In the genomic region with DNA sequence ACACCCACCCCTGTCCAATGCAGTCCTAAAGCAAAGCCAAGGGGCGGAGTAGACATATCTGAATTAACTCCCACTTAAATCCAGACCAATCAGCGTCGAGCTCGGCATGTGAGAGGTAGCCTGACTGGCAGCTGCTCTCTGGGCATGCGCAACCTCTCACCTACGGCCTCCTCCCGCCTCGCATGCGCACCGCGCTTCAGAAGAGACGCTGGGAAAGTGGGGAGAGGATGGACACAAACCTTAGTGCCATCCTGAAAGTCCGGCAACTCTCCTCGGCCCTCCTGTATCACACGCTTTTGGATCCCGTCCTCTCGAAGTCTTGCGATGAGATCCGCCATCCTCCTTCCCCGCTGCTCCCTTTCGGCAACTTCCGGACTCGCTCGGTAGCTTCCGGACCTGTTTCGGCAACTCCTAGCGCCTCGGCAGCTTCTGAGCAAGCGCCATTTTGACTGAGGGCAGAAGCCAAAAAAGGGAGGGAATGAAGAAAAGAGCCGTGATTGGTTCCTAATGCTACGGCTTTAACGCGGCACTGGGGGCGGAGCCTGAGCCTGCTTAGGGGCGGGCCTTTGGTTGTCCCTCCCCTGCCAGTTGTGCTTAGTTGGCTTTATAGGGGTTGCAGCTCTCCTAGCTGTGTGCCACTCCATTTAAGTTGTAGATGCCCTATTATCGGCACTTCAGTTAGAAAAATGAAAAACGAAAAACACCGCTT, we compare ENCODE assay signal across 8 mouse cellular contexts. TPM values are rescaled to one million over a fixed set of nuclear protein-coding genes. Genes with fewer than 3 reads are reported as not detected.
DNase-seq lines count a peak whose midpoint lies in the region; ATAC-seq lines count a peak whose summit lies in the region.

No protein-coding gene starts in this region.

- peak; percentile 75 for ATAC-seq in megakaryocyte progenitor cell, adult 5-6 weeks (replicated peaks; ENCODE audit: poor library complexity)

- peak; percentile 100 for DNase-seq in adipocyte (ENCODE audit: low spot score)
- peak; percentile 98 for DNase-seq in embryo, embryonic 10 days (ENCODE audit: low spot score)
- DNase-seq in gastrocnemius, postnatal 10 days: peak; percentile 99
- DNase-seq in induced T-regulatory cell, adult 2 months (ENCODE audit: low read depth): peak; percentile 99
- peak; percentile 96 to 98 for DNase-seq in left cerebral cortex, adult 9 months (ENCODE audit: low spot score in 2 of 2)
- DNase-seq in right cerebral cortex, postnatal 14 days: peak; percentile 98
- DNase-seq in urinary bladder, postnatal 36 days (ENCODE audit: low spot score in 2 of 2): peak; percentile 98 to 99

RNA-seq across cellular contexts. Expression of gene Aip, which starts 4.4 kb away (rescaled TPM):
- 10 to 100 TPM; 46.5 to 47.1 TPM for total RNA-seq in gastrocnemius, postnatal 10 days (2021)
- 61.9 and 66.4 TPM in 2 replicates for total RNA-seq in megakaryocyte progenitor cell, adult 5-6 weeks (2015)
- total RNA-seq in megakaryocyte progenitor cell, adult 5-6 weeks (2017): 24.4 and 31.1 TPM in 2 replicates

RNA-seq across cellular contexts. Expression of gene Gpr152, which starts 18.3 kb away (rescaled TPM):
- total RNA-seq in gastrocnemius, postnatal 10 days (2021): not detected
- not detected in 2 replicates for total RNA-seq in megakaryocyte progenitor cell, adult 5-6 weeks (2015)
- total RNA-seq in megakaryocyte progenitor cell, adult 5-6 weeks (2017): 0.10 TPM in 1 of 2 replicates, not detected in the other

RNA-seq across cellular contexts. Expression of gene Pitpnm1, which starts 21.5 kb away (rescaled TPM):
- total RNA-seq in gastrocnemius, postnatal 10 days (2021): 1 to 10 TPM; 4.2 to 5.5 TPM
- 7.8 and 11.2 TPM in 2 replicates for total RNA-seq in megakaryocyte progenitor cell, adult 5-6 weeks (2015)
- total RNA-seq in megakaryocyte progenitor cell, adult 5-6 weeks (2017): 6.8 and 17.2 TPM in 2 replicates

RNA-seq across cellular contexts. Expression of gene Cabp4, which starts 22.6 kb away (rescaled TPM):
- not detected for total RNA-seq in gastrocnemius, postnatal 10 days (2021)
- not detected in 2 replicates for total RNA-seq in megakaryocyte progenitor cell, adult 5-6 weeks (2015)
- total RNA-seq in megakaryocyte progenitor cell, adult 5-6 weeks (2017): not detected in 2 replicates

RNA-seq across cellular contexts. Expression of gene Cdk2ap2, which starts 24.3 kb away (rescaled TPM):
- total RNA-seq in gastrocnemius, postnatal 10 days (2021): 10 to 100 TPM; 18.1 to 18.2 TPM
- total RNA-seq in megakaryocyte progenitor cell, adult 5-6 weeks (2015): 112 and 126 TPM in 2 replicates
- total RNA-seq in megakaryocyte progenitor cell, adult 5-6 weeks (2017): 24.2 and 44.8 TPM in 2 replicates

Comparison
In these comparisons a context has a peak if more than half of its experiments do, and no peak if none do; other contexts are left out.
1. Peak in every context shown above with its lines: DNase-seq and ATAC-seq.